Mouse (Mus musculus) neural tube, embryonic 15.5 days (tissue): Measurements from ENCODE around the gene Ttc7b. TPM values are rescaled to one million over a fixed set of nuclear protein-coding genes. Genes with fewer than 3 reads are reported as not detected.

Source experiments
- ATAC-seq: fragments of 200-750 bp; cut with Nextera tagmentation; 2 replicates; pipeline ENCODE4 v1.8.0; 2017; ENCODE audit warnings: mild to moderate bottlenecking, moderate TSS enrichment, moderate library complexity; ENCODE audit not compliant: low FRiP score
- H3K27ac ChIP-seq: fragments of 300-500 bp; sonication (generic); replicated peaks from 2 replicates; pipeline ENCODE4 v1.5.1; 2015; ENCODE audit warnings: mild to moderate bottlenecking, inconsistent platforms
- H3K27me3 ChIP-seq: fragments of 300-500 bp; sonication (generic); replicated peaks from 2 replicates; pipeline ENCODE4 v1.6.1; 2015; ENCODE audit warnings: inconsistent platforms
- H3K36me3 ChIP-seq: fragments of 300-500 bp; sonication (generic); 2 replicates; pipeline ENCODE4 v1.6.1; 2015; ENCODE audit warnings: inconsistent platforms
- H3K4me1 ChIP-seq: fragments of 300-500 bp; sonication (generic); 2 replicates; pipeline ENCODE4 v1.6.1; 2015; ENCODE audit warnings: inconsistent platforms
- H3K4me2 ChIP-seq: fragments of 300-500 bp; sonication (generic); 2 replicates; pipeline ENCODE4 v1.6.1; 2015; ENCODE audit warnings: inconsistent platforms, mild to moderate bottlenecking, moderate library complexity
- H3K4me3 ChIP-seq: fragments of 300-500 bp; sonication (generic); replicated peaks from 2 replicates; pipeline ENCODE4 v1.5.1; 2015; ENCODE audit warnings: mild to moderate bottlenecking, inconsistent platforms
- H3K9ac ChIP-seq: fragments of 300-500 bp; sonication (generic); replicated peaks from 2 replicates; pipeline ENCODE4 v1.6.1; 2015; ENCODE audit warnings: mild to moderate bottlenecking, inconsistent platforms
- H3K9me3 ChIP-seq: fragments of 300-500 bp; sonication (generic); replicated peaks from 2 replicates; pipeline ENCODE4 v1.6.1; 2016; ENCODE audit warnings: inconsistent platforms
- WGBS: fragments of 180-500 bp; shearing (Covaris S2); methylation state at CpG from one replicate; pipeline ENCODE4 v1.1.7; 2015; ENCODE audit warnings: mixed read lengths; 5-methylcytosine and 5-hydroxymethylcytosine counted together
- polyA plus RNA-seq: library from polyadenylated mRNA; unstranded; fragments of >200 nt; fragmentation: Nextera tagmentation; extraction: Ambion mirVana; gene quantifications from 2 replicates; pipeline ENCODE4 v1.2.1, GENCODE M21; 2015

Gene Ttc7b
- polyA plus RNA-seq, 1 experiment from 2014 or later: 10.2 TPM

DNA sequence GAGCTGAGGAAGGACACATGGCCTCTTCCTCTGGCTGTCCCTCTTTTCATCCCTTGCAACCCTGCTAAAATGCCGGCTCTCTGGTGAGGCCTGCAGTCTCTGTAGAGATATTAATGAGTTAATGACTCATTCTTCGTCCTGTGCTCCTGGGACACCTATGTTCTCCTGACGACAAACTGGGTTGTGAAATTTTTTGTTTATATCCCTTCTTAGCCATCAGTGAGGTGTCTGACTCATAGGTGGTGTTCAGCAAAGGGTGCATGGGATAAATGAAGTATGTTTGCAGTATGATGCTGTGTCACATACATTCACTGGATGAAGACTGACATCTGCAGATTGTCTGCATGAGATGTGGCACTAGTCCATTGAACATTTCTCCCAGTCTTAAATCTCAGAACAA is 262.8 kb downstream of the Ttc7b start:
- Histone ChIP-seq H3K27me3 (no peaks in the 10 kb centered on the region), H3K9ac (no peak overlapping the region), H3K9me3 (no peaks in the 10 kb centered on the region), H3K4me3 (no peak overlapping the region), H3K4me1 (no peaks in the 10 kb centered on the region), H3K36me3 (no peaks in the 10 kb centered on the region), H3K27ac (no peak overlapping the region), H3K4me2 (no peak overlapping the region)
- WGBS: 65% methylated on average over 3 of the region's 3 CpGs
- no peak for ATAC-seq

DNA sequence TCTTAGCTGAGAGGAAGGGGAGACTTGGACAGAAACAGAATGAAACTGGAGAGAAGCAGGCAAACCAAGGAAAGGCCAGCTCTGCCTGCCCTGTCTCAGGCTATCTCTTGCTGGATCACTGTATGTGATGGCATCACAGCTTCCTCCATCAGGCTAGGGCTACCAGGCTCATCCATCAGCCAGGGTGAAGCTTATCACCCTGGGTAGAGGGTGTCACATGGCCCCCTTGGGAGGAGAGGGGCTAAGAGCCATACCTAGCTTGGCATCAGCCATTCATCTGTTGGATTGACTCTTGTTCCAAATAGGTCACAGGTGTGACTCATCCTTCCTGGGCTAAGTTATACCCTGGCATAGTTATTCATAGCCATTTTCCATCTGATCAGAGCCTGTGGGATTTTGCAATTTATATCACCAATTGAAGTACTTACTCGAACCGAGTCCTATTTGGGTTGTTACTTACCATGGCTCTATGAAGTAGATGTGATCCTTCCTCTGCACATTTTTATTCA is 265.1 kb downstream of the Ttc7b start:
- Histone ChIP-seq H3K4me3 (no peak overlapping the region), H3K4me2 (no peak overlapping the region), H3K9ac (no peak overlapping the region), H3K4me1 (peaks cover 4% of the 10 kb centered on the region), H3K36me3 (no peaks in the 10 kb centered on the region), H3K27ac (no peak overlapping the region), H3K27me3 (no peaks in the 10 kb centered on the region), H3K9me3 (no peaks in the 10 kb centered on the region)
- 93% methylated on average over 2 of the region's 2 CpGs for WGBS
- ATAC-seq: no peak

DNA sequence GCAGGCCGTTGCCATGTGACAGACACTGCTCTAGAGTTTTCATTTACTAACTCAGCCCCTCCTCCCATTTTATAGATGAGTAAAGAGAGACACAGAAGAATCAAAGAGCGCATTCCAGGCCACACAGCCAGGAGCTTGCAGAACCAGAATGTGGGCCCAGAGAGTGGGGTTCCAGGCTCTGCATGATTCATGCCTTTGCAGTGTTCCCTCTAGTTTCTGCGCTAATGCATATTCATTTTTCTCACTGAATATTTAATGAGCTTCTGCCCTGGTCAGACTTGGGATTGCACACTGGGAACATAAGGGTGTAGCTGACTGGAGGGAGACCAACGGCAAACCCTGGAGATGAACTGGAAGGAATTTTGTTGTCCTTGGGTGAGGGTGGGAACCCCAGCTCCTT is 266.2 kb downstream of the Ttc7b start:
- Histone ChIP-seq H3K4me3 (no peak overlapping the region), H3K9ac (no peak overlapping the region), H3K9me3 (no peaks in the 10 kb centered on the region), H3K36me3 (no peaks in the 10 kb centered on the region), H3K27ac (no peak overlapping the region), H3K27me3 (no peaks in the 10 kb centered on the region), H3K4me1 (peaks cover 4% of the 10 kb centered on the region), H3K4me2 (no peak overlapping the region)
- no peak for ATAC-seq
- WGBS: 70% methylated on average over 4 of the region's 4 CpGs

Other genes starting within 250 kb of the Ttc7b start
- 4.9 and 5.9 TPM in 2 replicates for gene Rps6ka5, start 206.2 kb upstream of the Ttc7b start, polyA plus RNA-seq